In the genomic region with DNA sequence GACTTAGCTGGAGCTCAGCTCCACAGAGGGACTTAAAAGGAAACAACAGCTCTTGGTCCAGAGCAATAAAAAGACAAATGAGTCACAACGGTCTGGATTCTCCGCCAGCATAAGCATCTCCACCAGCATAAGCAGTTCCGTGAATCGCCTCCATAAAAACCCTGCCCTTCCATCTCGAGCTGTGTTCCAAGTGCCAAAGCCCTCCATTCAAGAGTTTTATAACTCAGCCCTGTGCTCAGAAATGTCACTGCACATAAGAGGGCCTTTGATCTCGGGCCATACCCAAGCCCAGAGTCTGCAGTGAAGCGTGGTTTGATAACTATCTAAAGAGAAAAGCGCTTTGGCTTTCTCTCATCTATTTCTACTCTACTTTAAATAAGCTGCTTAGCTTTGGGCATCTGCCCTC, we compare ENCODE assay signal across 8 mouse cellular contexts.
DNase-seq lines count a peak whose midpoint lies in the region; ATAC-seq and TF ChIP-seq lines count a peak whose summit lies in the region.

No protein-coding gene starts in this region.

- TF ChIP-seq CTCF in spleen, adult 2 months (IDR thresholded peaks at IDR 0.05; ENCODE audit: extremely low read depth, insufficient read depth, insufficient read length, insufficient replicate concordance): no peak

- 65% methylated on average over 8 of the region's 8 CpGs for WGBS in spleen, adult 2 months
- WGBS in hindbrain, embryonic 14.5 days: 65% methylated on average over 8 of the region's 8 CpGs

- no peak overlapping the region for H3K4me3 ChIP-seq in spleen, adult 2 months (ENCODE audit: extremely low read depth, insufficient read depth, insufficient read length)
- no peak overlapping the region for H3K4me3 ChIP-seq in hindbrain, embryonic 14.5 days (replicated peaks; ENCODE audit: low read length)

- H3K9me3 ChIP-seq in hindbrain, embryonic 14.5 days (ENCODE audit: control insufficient read depth, low read length): no peaks in the 10 kb centered on the region

- ATAC-seq in frontal cortex, adult (ENCODE audit: low TSS enrichment): peak; percentile 93
- ATAC-seq in hindbrain, embryonic 14.5 days (ENCODE audit: low FRiP score): no peak
- no peak for ATAC-seq in megakaryocyte progenitor cell, adult 5-6 weeks (replicated peaks; ENCODE audit: poor library complexity)

- TF ChIP-seq POLR2A in spleen, adult 2 months (IDR thresholded peaks at IDR 0.05; ENCODE audit: low read depth, low read length): no peak

- H3K4me2 ChIP-seq in hindbrain, embryonic 14.5 days (replicated peaks): no peak overlapping the region

- H3K36me3 ChIP-seq in spleen, adult 2 months (ENCODE audit: control insufficient read depth, insufficient read depth, low read length): no peaks in the 10 kb centered on the region
- no peaks in the 10 kb centered on the region for H3K36me3 ChIP-seq in hindbrain, embryonic 14.5 days (replicated peaks; ENCODE audit: control insufficient read depth, insufficient read depth)

- H3K9ac ChIP-seq in hindbrain, embryonic 14.5 days: no peak overlapping the region

- 0 out of 2 replicates have a peak overlapping the region, but pooled peaks have one; percentile 6 for H3K27ac ChIP-seq in spleen, adult 2 months (ENCODE audit: insufficient read depth, low read length)
- H3K27ac ChIP-seq in hindbrain, embryonic 14.5 days: no peak overlapping the region

- H3K27me3 ChIP-seq in spleen, adult 2 months (ENCODE audit: control insufficient read depth, insufficient read depth, low read length): no peaks in the 10 kb centered on the region
- H3K27me3 ChIP-seq in hindbrain, embryonic 14.5 days (ENCODE audit: control insufficient read depth, insufficient read depth, low read length): no peaks in the 10 kb centered on the region

- DNase-seq in frontal cortex, postnatal 36 days (ENCODE audit: low spot score in 2 of 2): no peak
- DNase-seq in spleen, adult 2 months (ENCODE audit: low read depth in 1 of 2, low spot score in 2 of 2): no peak
- DNase-seq in spleen, postnatal 14 days (ENCODE audit: low spot score in 2 of 2): no peak
- DNase-seq in lung, postnatal 36 days: peak; percentile 40
- DNase-seq in cerebellum, postnatal 14 days: no peak
- DNase-seq in hindbrain, embryonic 14.5 days (ENCODE audit: low spot score): no peak

- H3K4me1 ChIP-seq in spleen, adult 2 months (ENCODE audit: control insufficient read depth, insufficient read depth, insufficient read length): no peaks in the 10 kb centered on the region; the same call in 1 of the 2 replicates
- H3K4me1 ChIP-seq in hindbrain, embryonic 14.5 days (replicated peaks; ENCODE audit: control insufficient read depth, insufficient read depth, low read length): no peaks in the 10 kb centered on the region
